Mouse (Mus musculus): ENCODE results near the gene Zfyve27. TPM values are rescaled to one million over a fixed set of nuclear protein-coding genes. Genes with fewer than 3 reads are reported as not detected.

Zfyve27 gene
- total and polyA plus RNA-seq, 3 experiments, result 27.0 to 40.2 TPM; not detected in 1

GRCm38 (mm10) chr19:42197066-42197465 lies 33.3 kb downstream of the Zfyve27 start:
- Histone ChIP-seq H3K4me1 (ENCODE audit: control insufficient read depth in 1 of 2, insufficient read depth in 2 of 2, low read length in 2 of 2) (no peaks in the 10 kb centered on the region), H3K36me3 (ENCODE audit: control insufficient read depth in 1 of 2, insufficient read depth in 2 of 2, low read length in 2 of 2) (peaks cover 0 to 2% of the 10 kb centered on the region in 2 experiments; a peak in 1 of 4 replicates), H3K27ac (ENCODE audit: control insufficient read depth, low read depth, low read length) (no peak overlapping the region), H3K79me2 (ENCODE audit: control insufficient read depth, insufficient read depth, low read length, poor library complexity) (no peaks in the 10 kb centered on the region), H3K4me3 (ENCODE audit: control insufficient read depth in 1 of 2, insufficient read depth in 1 of 2, low read depth in 2 of 2, low read length in 2 of 2) (no peak overlapping the region), H3K9ac (ENCODE audit: control insufficient read depth, low read depth, low read length, poor library complexity, severe bottlenecking) (no peak overlapping the region), H3K9me3 (replicated peaks; ENCODE audit: insufficient read depth, low read length) (no peaks in the 10 kb centered on the region), H3K27me3 (ENCODE audit: control insufficient read depth in 1 of 2, insufficient read depth in 2 of 2, low read length in 2 of 2) (no peaks in the 10 kb centered on the region)
- no peak for DNase-seq (ENCODE audit: low read depth, low spot score)
- TF ChIP-seq CTCF (IDR thresholded peaks at IDR 0.05 in 2 of 3, conservative IDR thresholded peaks at IDR 0.05 in 1 of 3; ENCODE audit: control insufficient read depth in 1 of 3, insufficient read depth in 1 of 3, low read depth in 2 of 3, low read length in 3 of 3, poor library complexity in 1 of 3, severe bottlenecking in 1 of 3) (peak in 2 of 3 experiments; percentile 10 to 36; a peak in 2 of 6 replicates), SMC3 (IDR thresholded peaks at IDR 0.05; ENCODE audit: low read depth, low read length) (peak; percentile 48), ZMIZ1 (IDR thresholded peaks at IDR 0.05; ENCODE audit: low read depth, low read length) (no peak), TAL1 (IDR thresholded peaks at IDR 0.05; ENCODE audit: low read length) (no peak)

GRCm38 (mm10) chr19:42198026-42198425 lies 34.3 kb downstream of the Zfyve27 start:
- H3K9me3 ChIP-seq (replicated peaks; ENCODE audit: insufficient read depth, low read length), result no peaks in the 10 kb centered on the region
- H3K36me3 ChIP-seq (ENCODE audit: control insufficient read depth in 1 of 2, insufficient read depth in 2 of 2, low read length in 2 of 2), result no peaks in the 10 kb centered on the region
- no peak overlapping the region for H3K27ac ChIP-seq (ENCODE audit: control insufficient read depth, low read depth, low read length)
- H3K79me2 ChIP-seq (ENCODE audit: control insufficient read depth, insufficient read depth, low read length, poor library complexity), result no peaks in the 10 kb centered on the region
- TF ChIP-seq RAD21 (IDR thresholded peaks at IDR 0.05; ENCODE audit: low read depth, low read length) (no peak), MYC (IDR thresholded peaks at IDR 0.05; ENCODE audit: low read depth, low read length) (no peak), ZKSCAN1 (IDR thresholded peaks at IDR 0.05; ENCODE audit: low read depth, low read length) (no peak), KAT2A (conservative IDR thresholded peaks at IDR 0.05; ENCODE audit: low read depth, low read length) (no peak), TAL1 (IDR thresholded peaks at IDR 0.05; ENCODE audit: low read length) (no peak), MYB (IDR thresholded peaks at IDR 0.05; ENCODE audit: low read depth, low read length) (no peak), ZMIZ1 (IDR thresholded peaks at IDR 0.05; ENCODE audit: low read depth, low read length) (no peak), ZC3H11A (IDR thresholded peaks at IDR 0.05; ENCODE audit: low read depth, low read length) (no peak), HCFC1 (IDR thresholded peaks at IDR 0.05; ENCODE audit: low read depth, low read length) (no peak), UBTF (IDR thresholded peaks at IDR 0.05; ENCODE audit: borderline replicate concordance, insufficient read depth, low read depth, low read length) (no peak), MEF2A (IDR thresholded peaks at IDR 0.05; ENCODE audit: extremely low read depth, insufficient replicate concordance, low read depth, low read length, poor library complexity, severe bottlenecking) (no peak), CHD1 (IDR thresholded peaks at IDR 0.05; ENCODE audit: low read depth, low read length) (no peak), NRF1 (IDR thresholded peaks at IDR 0.05; ENCODE audit: insufficient read depth, low read depth, low read length, poor library complexity, severe bottlenecking) (no peak), ELF1 (IDR thresholded peaks at IDR 0.05; ENCODE audit: low read depth, low read length) (no peak), NELFE (IDR thresholded peaks at IDR 0.05; ENCODE audit: low read depth, low read length) (no peak), SIN3A (IDR thresholded peaks at IDR 0.05; ENCODE audit: low read length) (no peak), MAFK (IDR thresholded peaks at IDR 0.05; ENCODE audit: borderline replicate concordance, low read depth, low read length) (no peak), SMC3 (IDR thresholded peaks at IDR 0.05; ENCODE audit: low read depth, low read length) (no peak), JUND (IDR thresholded peaks at IDR 0.05; ENCODE audit: low read depth, low read length) (no peak), TCF12 (IDR thresholded peaks at IDR 0.05; ENCODE audit: low read depth, low read length) (no peak)
- no peak overlapping the region for H3K4me3 ChIP-seq (ENCODE audit: control insufficient read depth in 1 of 2, insufficient read depth in 1 of 2, low read depth in 2 of 2, low read length in 2 of 2)
- no peaks in the 10 kb centered on the region for H3K27me3 ChIP-seq (ENCODE audit: control insufficient read depth in 1 of 2, insufficient read depth in 2 of 2, low read length in 2 of 2)
- 0 out of 4 replicates have a peak, but pooled peaks cover 0 to 4% of the 10 kb centered on the region in 2 experiments for H3K4me1 ChIP-seq (ENCODE audit: control insufficient read depth in 1 of 2, insufficient read depth in 2 of 2, low read length in 2 of 2)
- no peak overlapping the region for H3K9ac ChIP-seq (ENCODE audit: control insufficient read depth, low read depth, low read length, poor library complexity, severe bottlenecking)
- no peak for DNase-seq (ENCODE audit: low read depth, low spot score)

Measured in MEL (cell line).